Mouse (Mus musculus) layer of hippocampus, adult 2 months (tissue): ENCODE measurements at regions not wholly inside any gene's neighbourhood (a gene's known extent, or its start where the extent isn't known, plus 50 kb on each side); places are given as distances from the start of the nearest gene placed in this dataset.
A peak's percentile ranks its signal among the peaks of the same experiment; 100 is the strongest.

ENCODE experiments used
- DNase-seq, 2 experiments: peaks; one replicate each; pipeline ENCODE4 v3.0.0; 2022; ENCODE audit warnings: low spot score in 2 of 2
- H3K27ac ChIP-seq: fragments of 200-600 bp; 2 replicates; pipeline ENCODE4 v1.8.1; 2022
- H3K4me3 ChIP-seq: fragments of 200-600 bp; 2 replicates; pipeline ENCODE4 v1.8.1; 2022; ENCODE audit warnings: mild to moderate bottlenecking
- CTCF ChIP-seq: fragments of 200-600 bp; conservative IDR thresholded peaks from 2 replicates; pipeline ENCODE4 v1.8.1; 2022; ENCODE audit warnings: antibody characterized with exemption, mild to moderate bottlenecking, moderate library complexity

GRCm38 (mm10) chr13:99764097-99764714 is 136.7 kb downstream of the Cartpt start:
- TF ChIP-seq CTCF: no peak
- Histone ChIP-seq H3K27ac (no peak overlapping the region), H3K4me3 (no peak overlapping the region)
- no peak for DNase-seq

- H3K4me3 ChIP-seq: no peak overlapping the region
- DNase-seq: peak; percentile 47 to 66
- TF ChIP-seq CTCF: no peak
- peak overlapping the region; percentile 18; the same call in 1 of the 2 replicates for H3K27ac ChIP-seq
Measured at GRCm38 (mm10) chr13:99761843-99762242, 139.0 kb downstream of the Cartpt start.

GRCm38 (mm10) chr13:99761423-99761822 is 139.5 kb downstream of the Cartpt start:
- H3K27ac ChIP-seq: peak overlapping the region; percentile 18; the same call in 1 of the 2 replicates
- DNase-seq: no peak

GRCm38 (mm10) chr13:99760646-99761045 is 140.2 kb downstream of the Cartpt start:
- TF ChIP-seq CTCF: no peak
- H3K27ac ChIP-seq: peak overlapping the region; percentile 0; the same call in 1 of the 2 replicates
- DNase-seq: no peak
- no peak overlapping the region for H3K4me3 ChIP-seq

More at GRCm38 (mm10) chr13:99761423-99761822, 139.5 kb downstream of the Cartpt start:
- no peak for TF ChIP-seq CTCF
- H3K4me3 ChIP-seq: no peak overlapping the region

GRCm38 (mm10) chr13:99759256-99760044 is 141.4 kb downstream of the Cartpt start:
- Histone ChIP-seq H3K4me3 (no peak overlapping the region), H3K27ac (peak overlapping the region; percentile 58)
- no peak for TF ChIP-seq CTCF
- DNase-seq: peak in 1 of 2 experiments; percentile 52

GRCm38 (mm10) chr13:99754701-99755100 is 146.2 kb downstream of the Cartpt start:
- DNase-seq: no peak
- Histone ChIP-seq H3K4me3 (no peak overlapping the region), H3K27ac (peak overlapping the region; percentile 75)
- TF ChIP-seq CTCF: no peak

- peak; percentile 45 to 48 for DNase-seq
- H3K4me3 ChIP-seq: no peak overlapping the region
- H3K27ac ChIP-seq: peak overlapping the region; percentile 75
- peak; percentile 53 for TF ChIP-seq CTCF
Measured at GRCm38 (mm10) chr13:99754251-99754652, 146.6 kb downstream of the Cartpt start.

- DNase-seq: no peak
- no peak for TF ChIP-seq CTCF
- H3K27ac ChIP-seq: peak overlapping the region; percentile 75; the same call in 1 of the 2 replicates
- no peak overlapping the region for H3K4me3 ChIP-seq
Measured at GRCm38 (mm10) chr13:99753526-99753925, 147.4 kb downstream of the Cartpt start.

- Histone ChIP-seq H3K4me3 (no peak overlapping the region), H3K27ac (peak overlapping the region; percentile 43; the same call in 1 of the 2 replicates)
- peak; percentile 37 to 49 for DNase-seq
- no peak for TF ChIP-seq CTCF
Measured at GRCm38 (mm10) chr13:99750729-99751128, 150.2 kb downstream of the Cartpt start.

GRCm38 (mm10) chr13:99749342-99749741 is 151.5 kb downstream of the Cartpt start:
- no peak overlapping the region for H3K4me3 ChIP-seq
- TF ChIP-seq CTCF: no peak
- DNase-seq: peak; percentile 55
- peak overlapping the region; percentile 28; the same call in 1 of the 2 replicates for H3K27ac ChIP-seq

GRCm38 (mm10) chr13:99748128-99748527 is 152.8 kb downstream of the Cartpt start:
- Histone ChIP-seq H3K4me3 (no peak overlapping the region), H3K27ac (0 out of 2 replicates have a peak overlapping the region, but pooled peaks have one; percentile 8)
- TF ChIP-seq CTCF: no peak
- DNase-seq: no peak

- no peak for DNase-seq
- TF ChIP-seq CTCF: 0 out of 2 replicates have a peak, but pooled peaks have one; percentile 10
- Histone ChIP-seq H3K27ac (no peak overlapping the region), H3K4me3 (no peak overlapping the region)
Measured at GRCm38 (mm10) chr13:99745526-99745925, 155.4 kb downstream of the Cartpt start.

GRCm38 (mm10) chr13:99744790-99745120 is 156.1 kb downstream of the Cartpt start:
- no peak overlapping the region for H3K27ac ChIP-seq
- no peak overlapping the region for H3K4me3 ChIP-seq
- no peak for TF ChIP-seq CTCF
- DNase-seq: no peak
